Mouse (Mus musculus) kidney, adult 2 months (tissue): ENCODE results near the gene Trp73.

ENCODE experiments used
- CTCF ChIP-seq: fragments of 200-500 bp; conservative IDR thresholded peaks from 2 replicates; pipeline ENCODE4 v1.5.1; 2011; ENCODE audit warnings: low read depth, mild to moderate bottlenecking, control low read depth, low read length, moderate library complexity, mixed read lengths; ENCODE audit not compliant: insufficient read depth, insufficient read length
- POLR2A ChIP-seq: fragments of 200-500 bp; IDR thresholded peaks from one replicate; pipeline ENCODE4 v1.6.1; 2011; ENCODE audit warnings: low read depth, low read length, control low read depth

DNA sequence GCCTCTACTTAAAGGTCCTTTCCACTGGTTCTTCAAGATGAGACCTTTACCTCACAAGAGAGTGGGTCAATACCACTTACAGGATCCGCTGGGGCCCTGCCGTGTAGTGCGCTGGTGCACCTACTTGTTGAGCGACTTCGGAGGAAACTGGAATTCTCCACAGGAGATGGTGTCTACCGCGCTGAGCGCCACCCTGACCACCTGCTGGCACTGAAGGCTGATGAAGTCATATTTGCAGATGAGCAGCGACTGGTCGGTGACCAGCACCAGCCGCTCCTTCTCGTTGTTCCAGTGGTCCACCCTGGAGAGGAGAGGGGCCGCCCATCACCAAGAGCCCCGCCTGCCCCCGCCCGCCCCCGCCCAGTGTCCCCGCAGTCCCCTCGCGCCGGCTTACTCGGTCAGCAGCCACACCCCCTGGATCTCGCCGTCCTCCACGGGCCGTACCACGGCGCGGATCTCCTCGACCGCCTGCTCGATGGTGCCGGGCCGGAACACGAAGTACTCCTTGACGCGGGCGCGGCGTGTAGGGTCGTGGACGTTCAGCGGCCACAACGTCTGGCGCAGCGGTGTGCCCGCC lies 20.0 kb upstream of the Trp73 start:
- no peak for TF ChIP-seq CTCF
- TF ChIP-seq POLR2A: no peak
